Mouse (Mus musculus): ENCODE data around the gene Asap2. TPM values are rescaled to one million over a fixed set of nuclear protein-coding genes. Genes with fewer than 3 reads are reported as not detected.

Gene Asap2
- polyA plus RNA-seq, 1 experiment from 2014 or later, result 7.6 TPM

DNA sequence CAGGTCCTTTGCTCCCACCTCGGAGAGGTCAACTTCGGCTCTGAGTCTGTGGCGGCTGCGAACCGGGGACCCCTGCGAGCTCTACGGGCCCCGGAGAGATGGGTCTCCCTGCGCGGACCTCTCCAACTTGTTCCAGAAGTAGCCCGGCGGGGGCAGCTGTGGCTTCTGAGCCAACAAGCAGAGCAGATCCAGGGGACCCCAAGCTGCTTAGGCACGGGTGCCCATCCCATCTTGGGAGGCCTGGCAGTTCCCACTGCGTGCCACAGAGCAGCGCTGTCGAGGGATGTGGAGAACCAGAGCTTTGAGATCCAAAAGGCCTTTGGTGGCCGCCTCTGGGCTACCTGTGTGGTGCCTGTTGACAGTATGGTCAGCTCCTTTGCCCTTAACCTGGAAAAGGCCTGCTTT lies 122.2 kb downstream of the Asap2 start:
- no peaks in the 10 kb centered on the region for H3K27me3 ChIP-seq (replicated peaks)
- peak overlapping the region; percentile 81 for H3K9ac ChIP-seq
- H3K4me3 ChIP-seq (replicated peaks), result peak overlapping the region; percentile 88
- ATAC-seq (ENCODE audit: insufficient read depth, low FRiP score, low read depth), result no peak
- H3K27ac ChIP-seq, result peak overlapping the region; percentile 57
- H3K36me3 ChIP-seq, result no peaks in the 10 kb centered on the region
- 0 out of 2 replicates have a peak, but pooled peaks cover 6% of the 10 kb centered on the region for H3K4me1 ChIP-seq
- peak overlapping the region; percentile 89 for H3K4me2 ChIP-seq
- H3K9me3 ChIP-seq, result no peaks in the 10 kb centered on the region
- WGBS, result under 1% methylated on average over 17 of the region's 17 CpGs

DNA sequence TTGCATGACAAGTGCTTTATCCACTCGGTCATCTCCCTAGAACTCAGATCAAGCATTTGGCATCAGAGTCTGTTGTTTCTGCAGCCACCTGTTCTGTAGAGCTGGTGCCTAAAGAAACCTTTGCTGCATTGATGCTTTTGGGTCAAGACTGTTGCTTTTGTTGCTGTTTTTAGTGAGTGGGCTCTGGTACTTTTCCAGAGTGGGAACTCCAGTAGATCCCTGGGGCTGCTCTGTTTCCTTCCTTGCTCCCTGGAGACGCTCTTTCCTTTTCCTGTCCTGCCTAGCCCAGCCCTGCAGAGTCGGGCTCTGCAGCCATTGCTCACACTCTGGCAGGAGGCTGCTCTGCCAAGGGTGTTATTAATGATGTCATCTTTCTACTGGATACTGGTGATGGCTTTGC lies 129.2 kb downstream of the Asap2 start:
- no peak for ATAC-seq (ENCODE audit: insufficient read depth, low FRiP score, low read depth)
- H3K36me3 ChIP-seq, result no peaks in the 10 kb centered on the region
- H3K27ac ChIP-seq, result no peak overlapping the region
- H3K27me3 ChIP-seq (replicated peaks), result no peaks in the 10 kb centered on the region
- 45% methylated on average over 3 of the region's 3 CpGs for WGBS
- H3K4me1 ChIP-seq, result 0 out of 2 replicates have a peak, but pooled peaks cover 6% of the 10 kb centered on the region
- H3K9ac ChIP-seq, result no peak overlapping the region
- no peaks in the 10 kb centered on the region for H3K9me3 ChIP-seq
- no peak overlapping the region for H3K4me2 ChIP-seq
- H3K4me3 ChIP-seq (replicated peaks), result no peak overlapping the region

DNA sequence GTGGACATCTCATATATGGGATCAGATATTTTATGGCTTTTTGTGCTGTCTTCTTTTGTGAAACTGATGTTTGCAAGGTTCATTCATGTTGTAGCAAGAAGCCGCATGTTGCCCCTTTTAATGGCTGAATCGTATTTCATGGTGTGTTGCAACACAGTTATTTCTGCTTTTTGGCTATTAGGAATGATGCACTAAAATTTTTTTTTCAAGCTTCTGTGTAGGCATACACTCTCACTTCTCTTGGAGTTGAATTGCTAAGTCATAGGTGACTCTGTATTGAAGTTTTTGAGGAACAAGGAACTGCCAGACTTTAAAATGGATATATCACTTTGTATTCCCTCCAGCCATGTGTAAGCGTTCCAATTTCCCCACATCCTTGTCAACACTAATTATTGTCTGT lies 132.6 kb downstream of the Asap2 start:
- no peak overlapping the region for H3K4me2 ChIP-seq
- no peak for ATAC-seq (ENCODE audit: insufficient read depth, low FRiP score, low read depth)
- no peaks in the 10 kb centered on the region for H3K36me3 ChIP-seq
- no peaks in the 10 kb centered on the region for H3K27me3 ChIP-seq (replicated peaks)
- no peak overlapping the region for H3K9ac ChIP-seq
- H3K9me3 ChIP-seq, result no peaks in the 10 kb centered on the region
- 73% methylated on average over 3 of the region's 3 CpGs for WGBS
- no peak overlapping the region for H3K27ac ChIP-seq
- no peak overlapping the region for H3K4me3 ChIP-seq (replicated peaks)
- H3K4me1 ChIP-seq, result 0 out of 2 replicates have a peak, but pooled peaks cover 13% of the 10 kb centered on the region

DNA sequence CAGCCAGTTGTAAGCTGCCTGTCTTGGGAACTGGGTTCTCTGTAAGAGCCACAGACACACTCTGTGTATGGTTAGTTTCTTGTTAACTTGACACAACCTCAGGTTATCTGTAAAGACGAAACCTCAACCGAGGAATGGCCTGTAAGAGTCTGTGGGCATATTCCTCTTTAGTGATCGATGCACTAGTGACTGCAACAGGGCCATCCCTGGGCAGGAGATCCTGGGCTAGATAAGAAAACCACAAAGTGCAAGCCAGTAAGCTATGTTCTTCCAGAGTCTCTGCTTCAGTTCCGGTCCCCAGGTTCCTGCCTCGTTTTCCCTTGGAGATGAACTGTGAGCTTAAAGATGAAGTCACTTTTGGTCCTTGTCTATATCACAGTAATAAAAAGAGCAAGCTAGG lies 133.4 kb downstream of the Asap2 start:
- Histone ChIP-seq H3K27me3 (replicated peaks) (no peaks in the 10 kb centered on the region), H3K4me1 (0 out of 2 replicates have a peak, but pooled peaks cover 13% of the 10 kb centered on the region), H3K36me3 (no peaks in the 10 kb centered on the region), H3K9me3 (no peaks in the 10 kb centered on the region), H3K4me3 (replicated peaks) (no peak overlapping the region), H3K9ac (no peak overlapping the region), H3K4me2 (no peak overlapping the region), H3K27ac (no peak overlapping the region)
- ATAC-seq (ENCODE audit: insufficient read depth, low FRiP score, low read depth), result no peak
- WGBS, result 69% methylated on average over 5 of the region's 5 CpGs

DNA sequence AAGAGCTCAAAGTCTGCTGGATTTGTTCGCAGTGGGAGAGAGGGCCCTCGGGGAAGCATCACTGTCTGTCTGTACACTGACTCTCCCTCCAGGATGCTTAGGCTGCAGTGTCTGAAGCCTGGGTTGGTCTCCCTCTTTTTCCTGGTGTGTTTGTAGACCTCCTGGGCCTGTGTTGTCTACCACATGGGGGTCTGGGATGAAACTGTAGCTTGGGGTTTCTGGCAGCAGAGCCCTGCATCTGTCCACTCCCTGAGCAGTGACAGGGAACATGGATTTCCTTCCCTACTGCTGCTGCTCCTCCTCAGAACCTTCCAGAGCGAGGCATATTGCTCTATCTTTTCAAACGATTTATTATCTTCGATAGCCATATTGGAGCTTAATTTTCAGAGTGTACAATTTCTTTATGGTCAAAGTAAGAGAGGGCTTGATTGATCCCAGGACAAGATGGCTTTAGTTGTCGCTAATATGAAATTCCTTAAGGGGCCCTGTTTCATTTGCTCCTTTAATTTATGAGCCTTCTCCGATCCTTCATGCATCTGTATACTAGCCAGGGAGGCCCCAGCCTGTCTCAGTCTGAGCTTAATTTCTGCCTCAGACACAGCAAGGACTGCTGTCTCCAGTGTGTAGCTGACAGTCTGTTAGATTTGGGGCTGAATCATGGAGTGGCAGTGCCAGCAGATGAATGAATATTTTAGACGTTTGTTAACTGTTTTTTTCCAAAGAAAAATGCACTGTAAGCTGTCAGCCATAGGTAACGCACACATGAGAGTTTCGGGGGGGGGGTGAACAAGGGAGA lies 135.6 kb downstream of the Asap2 start:
- H3K27ac ChIP-seq, result 0 out of 2 replicates have a peak overlapping the region, but pooled peaks have one; percentile 16
- H3K4me1 ChIP-seq, result peaks cover 19% of the 10 kb centered on the region; the same call in 1 of the 2 replicates
- no peaks in the 10 kb centered on the region for H3K27me3 ChIP-seq (replicated peaks)
- no peak overlapping the region for H3K4me2 ChIP-seq
- H3K9me3 ChIP-seq, result no peaks in the 10 kb centered on the region
- H3K4me3 ChIP-seq (replicated peaks), result no peak overlapping the region
- ATAC-seq (ENCODE audit: insufficient read depth, low FRiP score, low read depth), result no peak
- WGBS, result 49% methylated on average over 10 of the region's 10 CpGs
- no peak overlapping the region for H3K9ac ChIP-seq
- no peaks in the 10 kb centered on the region for H3K36me3 ChIP-seq

DNA sequence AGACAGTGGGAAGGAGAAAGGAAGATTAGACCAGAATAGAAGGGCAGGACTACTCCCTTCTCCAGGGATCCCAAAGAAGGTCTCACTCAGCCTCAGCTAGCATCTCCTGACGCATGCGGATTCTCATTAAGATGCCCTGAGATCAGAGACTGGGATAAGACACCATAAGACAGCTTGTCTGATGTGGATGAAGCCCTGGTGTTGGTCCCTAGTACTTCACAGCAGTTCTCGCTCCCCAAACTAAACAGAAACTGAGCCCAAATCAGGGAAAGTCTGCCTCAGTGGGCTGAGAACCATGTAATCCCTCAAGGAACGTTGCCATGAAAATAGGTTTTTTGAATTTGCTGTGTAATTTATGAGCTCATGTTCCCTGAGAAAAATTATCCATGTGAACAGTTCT lies 136.3 kb downstream of the Asap2 start:
- ATAC-seq (ENCODE audit: insufficient read depth, low FRiP score, low read depth), result no peak
- H3K9ac ChIP-seq, result no peak overlapping the region
- 83% methylated on average over 4 of the region's 4 CpGs for WGBS
- H3K4me2 ChIP-seq, result no peak overlapping the region
- H3K4me3 ChIP-seq (replicated peaks), result no peak overlapping the region
- no peak overlapping the region for H3K27ac ChIP-seq
- H3K4me1 ChIP-seq, result peaks cover 19% of the 10 kb centered on the region; the same call in 1 of the 2 replicates
- no peaks in the 10 kb centered on the region for H3K9me3 ChIP-seq
- no peaks in the 10 kb centered on the region for H3K36me3 ChIP-seq
- H3K27me3 ChIP-seq (replicated peaks), result no peaks in the 10 kb centered on the region

DNA sequence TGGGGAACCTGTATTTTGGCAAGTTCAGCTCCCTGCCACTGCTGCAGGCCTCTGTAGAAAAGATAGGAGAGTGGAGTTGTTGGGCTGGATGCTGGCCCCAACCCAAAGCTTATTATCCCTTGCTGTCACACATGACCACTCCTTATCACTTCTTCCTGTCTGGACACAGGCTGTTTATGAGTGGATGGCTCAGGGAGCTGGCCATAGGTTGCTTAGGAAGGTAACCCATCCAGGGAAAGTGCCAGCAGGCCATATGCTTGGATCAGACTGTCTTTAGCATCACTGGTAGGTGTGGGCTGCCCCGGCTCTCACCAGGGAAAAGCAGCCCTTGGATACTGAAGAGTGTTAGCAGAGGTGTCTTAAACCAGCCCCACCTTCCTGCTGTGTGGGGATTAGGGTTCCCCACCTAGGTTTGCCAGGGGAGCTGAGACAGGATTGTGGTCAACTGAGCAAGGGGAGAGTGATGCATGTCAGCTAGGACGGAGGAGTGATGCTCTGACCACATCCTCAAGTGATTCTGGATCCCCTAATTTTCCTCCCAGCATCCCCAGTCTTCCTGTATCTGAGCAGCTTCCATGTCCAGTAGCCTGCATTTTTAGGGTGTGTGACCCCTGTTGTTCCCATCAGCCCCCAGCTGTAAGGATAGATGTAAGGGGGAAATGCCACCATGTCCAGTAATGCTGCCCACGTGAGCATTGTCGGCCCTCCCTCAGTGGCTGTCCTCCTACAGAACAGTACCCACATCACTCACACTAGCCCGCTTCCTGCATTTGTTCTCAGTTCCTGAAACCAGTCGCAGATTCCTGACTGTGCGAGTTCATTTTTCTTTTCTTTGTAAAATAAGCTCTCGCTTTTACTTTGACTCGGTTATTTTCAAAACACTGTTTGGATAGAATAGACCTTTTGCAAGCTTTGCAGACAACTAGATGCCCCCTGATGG lies 138.9 kb downstream of the Asap2 start:
- Histone ChIP-seq H3K4me2 (no peak overlapping the region), H3K9me3 (no peaks in the 10 kb centered on the region), H3K36me3 (no peaks in the 10 kb centered on the region), H3K27me3 (replicated peaks) (no peaks in the 10 kb centered on the region), H3K9ac (no peak overlapping the region), H3K27ac (no peak overlapping the region), H3K4me1 (peaks cover 43% of the 10 kb centered on the region), H3K4me3 (replicated peaks) (no peak overlapping the region)
- no peak for ATAC-seq (ENCODE audit: insufficient read depth, low FRiP score, low read depth)
- WGBS, result 73% methylated on average over 9 of the region's 9 CpGs

DNA sequence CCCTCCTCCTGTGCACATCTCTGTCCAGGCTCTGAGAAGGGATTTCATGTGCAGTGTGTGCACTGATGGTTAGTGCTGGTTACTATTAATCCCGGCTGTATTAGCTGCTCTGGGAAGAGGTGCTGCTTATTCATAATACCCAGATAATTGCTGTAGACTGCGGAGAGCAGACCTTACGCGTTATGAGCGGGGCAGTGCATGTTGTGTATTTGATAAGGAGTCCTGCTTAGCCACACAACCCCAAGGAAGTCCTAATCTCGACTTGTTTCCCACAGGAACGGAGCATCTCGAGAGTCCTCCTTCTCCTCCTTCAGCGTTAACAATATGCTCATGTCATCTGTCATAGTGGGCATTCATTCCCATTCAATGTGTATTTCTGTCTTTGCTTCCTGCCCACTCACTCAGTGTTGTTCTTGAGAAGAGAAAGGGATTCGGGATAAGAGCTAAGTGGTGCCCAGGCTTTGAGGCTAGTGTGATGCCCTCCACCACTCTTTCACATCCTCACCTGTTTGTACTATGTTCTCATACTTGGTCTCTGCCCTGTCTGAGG lies 140.1 kb downstream of the Asap2 start:
- ATAC-seq (ENCODE audit: insufficient read depth, low FRiP score, low read depth), result no peak
- Histone ChIP-seq H3K4me3 (replicated peaks) (no peak overlapping the region), H3K4me2 (no peak overlapping the region), H3K27me3 (replicated peaks) (no peaks in the 10 kb centered on the region), H3K9me3 (no peaks in the 10 kb centered on the region), H3K4me1 (peaks cover 46% of the 10 kb centered on the region), H3K27ac (no peak overlapping the region), H3K9ac (no peak overlapping the region), H3K36me3 (no peaks in the 10 kb centered on the region)
- WGBS, result 72% methylated on average over 10 of the region's 10 CpGs

DNA sequence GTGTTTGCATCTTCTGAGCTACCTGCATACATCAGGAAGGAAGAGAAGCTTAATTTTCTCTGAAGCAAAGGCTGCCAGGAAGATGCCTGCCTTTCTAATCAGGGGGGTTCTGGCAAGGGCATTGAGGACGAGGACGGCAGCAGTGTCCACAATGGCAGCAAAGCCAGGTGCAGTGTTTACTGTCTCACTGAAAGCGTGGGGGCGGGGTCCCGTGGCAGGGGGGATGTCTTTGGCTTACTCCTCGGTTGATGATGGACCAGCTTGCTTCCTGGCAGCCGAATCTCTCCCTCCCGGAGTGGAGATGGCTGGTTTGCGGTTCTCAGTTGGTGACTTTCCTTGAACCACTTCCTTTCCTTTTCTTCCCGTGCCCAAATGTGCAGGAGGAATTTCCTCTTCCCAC lies 142.3 kb downstream of the Asap2 start:
- H3K9ac ChIP-seq, result no peak overlapping the region
- no peak overlapping the region for H3K4me3 ChIP-seq (replicated peaks)
- ATAC-seq (ENCODE audit: insufficient read depth, low FRiP score, low read depth), result no peak
- H3K27me3 ChIP-seq (replicated peaks), result no peaks in the 10 kb centered on the region
- H3K4me2 ChIP-seq, result no peak overlapping the region; the same call in 1 of the 2 replicates
- no peaks in the 10 kb centered on the region for H3K36me3 ChIP-seq
- no peaks in the 10 kb centered on the region for H3K9me3 ChIP-seq
- peaks cover 48% of the 10 kb centered on the region for H3K4me1 ChIP-seq
- H3K27ac ChIP-seq, result peak overlapping the region; percentile 28
- whole genome bisulfite sequencing, result 28% methylated on average over 10 of the region's 10 CpGs

DNA sequence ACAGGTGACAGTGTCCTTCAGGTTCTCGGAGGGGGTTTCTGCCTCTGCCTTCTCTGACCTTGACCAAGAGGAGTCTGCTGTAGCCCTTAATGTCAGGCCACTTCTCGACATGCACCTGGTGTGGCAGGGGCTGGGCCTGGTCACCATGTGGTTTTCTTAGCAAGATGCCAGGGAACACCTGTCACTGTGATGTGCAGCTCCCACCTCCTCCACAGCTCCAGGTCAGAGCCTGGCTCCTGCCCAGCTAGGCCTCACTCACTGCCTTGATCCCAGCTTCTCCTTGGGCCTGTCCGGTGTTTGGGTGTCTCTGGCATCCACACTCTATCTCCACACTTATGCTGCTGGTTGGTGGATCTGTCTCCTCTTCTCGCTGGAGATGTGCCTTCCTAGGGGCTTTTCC lies 142.8 kb downstream of the Asap2 start:
- Histone ChIP-seq H3K27me3 (replicated peaks) (no peaks in the 10 kb centered on the region), H3K27ac (no peak overlapping the region; the same call in 1 of the 2 replicates), H3K9me3 (no peaks in the 10 kb centered on the region), H3K4me1 (peaks cover 48% of the 10 kb centered on the region), H3K4me2 (no peak overlapping the region), H3K9ac (no peak overlapping the region), H3K4me3 (replicated peaks) (no peak overlapping the region), H3K36me3 (no peaks in the 10 kb centered on the region)
- WGBS, result 63% methylated on average over 4 of the region's 4 CpGs
- no peak for ATAC-seq (ENCODE audit: insufficient read depth, low FRiP score, low read depth)

DNA sequence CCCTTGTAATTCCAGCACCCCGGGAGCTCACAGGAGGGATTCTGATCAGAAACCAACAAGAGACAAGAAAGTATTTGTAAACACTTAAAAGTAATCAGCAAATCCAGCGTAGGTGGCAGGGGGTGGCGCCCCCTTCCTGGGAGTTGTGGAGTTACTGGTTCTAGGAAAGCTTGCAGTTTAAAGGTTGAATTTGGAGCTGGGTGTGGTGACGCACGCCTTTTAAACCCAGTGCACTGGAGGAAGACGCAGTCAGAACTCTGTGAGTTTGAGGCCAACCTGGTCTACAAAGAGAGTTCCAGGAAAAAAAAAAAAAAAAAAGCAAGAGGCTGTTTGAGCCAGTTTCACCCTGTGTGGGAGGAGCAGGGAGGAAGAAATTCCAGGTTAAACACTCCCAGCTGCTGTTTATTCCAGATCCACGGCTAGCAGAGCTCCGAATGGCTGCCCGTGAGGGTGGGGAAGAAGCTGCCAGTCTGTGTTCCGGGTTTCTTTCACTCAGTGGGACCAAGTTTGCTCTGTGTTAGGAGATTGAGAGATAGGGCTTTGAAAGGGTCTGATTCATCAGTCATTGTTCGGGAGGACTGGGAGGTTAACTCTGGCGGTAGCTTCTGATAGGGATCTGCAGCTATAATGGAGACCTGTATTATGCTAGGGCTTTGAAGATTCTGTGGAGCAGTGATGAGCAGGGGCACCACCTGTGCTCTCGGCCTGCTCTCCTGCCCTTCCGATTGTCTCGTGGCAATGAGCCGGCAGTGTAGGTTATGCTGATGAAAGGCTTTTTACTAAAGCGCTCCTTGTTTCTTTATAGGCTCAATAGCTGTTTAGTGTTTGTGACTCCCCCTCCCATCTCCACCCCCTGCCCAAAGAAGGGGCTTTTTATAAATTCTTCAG lies 144.0 kb downstream of the Asap2 start:
- 46% methylated on average over 17 of the region's 17 CpGs for WGBS
- Histone ChIP-seq H3K4me2 (0 out of 2 replicates have a peak overlapping the region, but pooled peaks have one; percentile 13), H3K4me1 (peaks cover 43% of the 10 kb centered on the region), H3K27me3 (replicated peaks) (no peaks in the 10 kb centered on the region), H3K4me3 (replicated peaks) (no peak overlapping the region), H3K9ac (no peak overlapping the region), H3K27ac (peak overlapping the region; percentile 3; the same call in 1 of the 2 replicates), H3K36me3 (no peaks in the 10 kb centered on the region), H3K9me3 (no peaks in the 10 kb centered on the region)
- no peak for ATAC-seq (ENCODE audit: insufficient read depth, low FRiP score, low read depth)
